Mouse (Mus musculus) B cell, adult (primary cell): ENCODE data around the gene Nus1. TPM values are rescaled to one million over a fixed set of nuclear protein-coding genes. Genes with fewer than 3 reads are reported as not detected.

Source experiments
- total RNA-seq: library from RNA; stranded (reverse); gene quantifications from 4 replicates; pipeline ENCODE4 v1.2.4, GENCODE M21; 2023; ENCODE audit not compliant: inconsistent age

Nus1 gene
- total RNA-seq: 33.9 to 42.1 TPM (median 37.7 TPM) in 4 replicates

GRCm38 (mm10) chr10:52417299-52417997, at the start of gene Nus1:
Gene Nus1, plus strand, starts transcription at chr10:52417547.

GRCm38 (mm10) chr10:52381845-52382591, 35.3 kb upstream of the Nus1 start, which contains the start of gene Gopc:
Gene Gopc, minus strand, starts transcription at chr10:52382124.

GRCm38 (mm10) chr10:52388922-52389430, 28.4 kb upstream of the Nus1 start, which contains the start of gene Nepn:
Gene Nepn, plus strand, starts transcription at chr10:52388972.

Other genes with a start within 250 kb of the Nus1 start
- not detected in 4 replicates for gene Ros1, start 222.3 kb upstream of the Nus1 start, total RNA-seq
- 3.8 to 5.8 TPM (median 4.4 TPM) in 4 replicates for gene Dcbld1, start 183.9 kb upstream of the Nus1 start, total RNA-seq
- gene Gm26741, start 58.8 kb upstream of the Nus1 start, total RNA-seq: not detected in 4 replicates
- gene Gopc, start 35.4 kb upstream of the Nus1 start, total RNA-seq: 27.8 to 38.6 TPM (median 33.1 TPM) in 4 replicates
- gene Nepn, start 28.6 kb upstream of the Nus1 start, total RNA-seq: not detected in 4 replicates